Mouse (Mus musculus) hindbrain, postnatal 0 days (tissue): ENCODE measurements around the gene Ankar. TPM values are rescaled to one million over a fixed set of nuclear protein-coding genes. Genes with fewer than 3 reads are reported as not detected.

ENCODE experiments used
- ATAC-seq: fragments of 200-750 bp; cut with Nextera tagmentation; 2 replicates; pipeline ENCODE4 v1.8.0; 2017; ENCODE audit warnings: mild to moderate bottlenecking, moderate TSS enrichment, moderate library complexity
- DNase-seq: peaks from one replicate; pipeline ENCODE4 v3.0.0-alpha.2; 2015; ENCODE audit warnings: low spot score
- H3K27ac ChIP-seq: fragments of 300-500 bp; sonication (generic); 2 replicates; pipeline ENCODE4 v1.5.1; 2014; ENCODE audit warnings: mild to moderate bottlenecking
- H3K27me3 ChIP-seq: fragments of 300-500 bp; sonication (generic); 2 replicates; pipeline ENCODE4 v1.6.1; 2014; ENCODE audit warnings: low read length, mixed read lengths; ENCODE audit not compliant: insufficient read depth
- H3K36me3 ChIP-seq: fragments of 300-500 bp; sonication (generic); 2 replicates; pipeline ENCODE4 v1.6.1; 2014; ENCODE audit warnings: low read length, mixed read lengths; ENCODE audit not compliant: insufficient read depth
- H3K4me1 ChIP-seq: fragments of 300-500 bp; sonication (generic); 2 replicates; pipeline ENCODE4 v1.6.1; 2014; ENCODE audit warnings: antibody characterized with exemption, low read length, mixed read lengths; ENCODE audit not compliant: insufficient read depth
- H3K4me2 ChIP-seq: fragments of 300-500 bp; sonication (generic); 2 replicates; pipeline ENCODE4 v1.6.1; 2014; ENCODE audit warnings: low read depth, mild to moderate bottlenecking, low read length, moderate library complexity, mixed read lengths
- H3K4me3 ChIP-seq: fragments of 300-500 bp; sonication (generic); 2 replicates; pipeline ENCODE4 v1.5.1; 2014; ENCODE audit warnings: low read length
- H3K9ac ChIP-seq: fragments of 300-500 bp; sonication (generic); replicated peaks from 2 replicates; pipeline ENCODE4 v1.6.1; 2014; ENCODE audit warnings: mild to moderate bottlenecking, low read length, moderate library complexity, mixed read lengths
- H3K9me3 ChIP-seq: fragments of 300-500 bp; sonication (generic); 2 replicates; pipeline ENCODE4 v1.6.1; 2016; ENCODE audit warnings: low read length, mixed read lengths
- CTCF ChIP-seq: IDR thresholded peaks from 2 replicates; pipeline ENCODE4 v1.5.1; 2016; ENCODE audit warnings: antibody characterized with exemption, control low read depth, low read depth
- WGBS: fragments of 180-500 bp; shearing (Covaris S2); extraction: QIAGEN DNeasy Blood & Tissue Kit; methylation state at CpG from one replicate; pipeline ENCODE4 v1.1.7; 2014; 5-methylcytosine and 5-hydroxymethylcytosine counted together
- polyA plus RNA-seq: library from polyadenylated mRNA; unstranded; fragments of >200 nt; fragmentation: Nextera tagmentation; extraction: Ambion mirVana; gene quantifications from 2 replicates; pipeline ENCODE4 v1.2.1, GENCODE M21; 2015
- total RNA-seq: library from RNA; depleted of rRNA; stranded (reverse); fragments of >200 nt; gene quantifications from 2 replicates; pipeline ENCODE4 v1.2.3, GENCODE M21; 2014

The Ankar gene
- total and polyA plus RNA-seq, 2 experiments from 2014 or later = not detected

- DNase-seq (no peak), ATAC-seq (no peak)
- Histone ChIP-seq H3K36me3 (no peaks in the 10 kb centered on the region), H3K4me3 (no peak overlapping the region), H3K9me3 (no peaks in the 10 kb centered on the region), H3K27ac (no peak overlapping the region), H3K27me3 (no peaks in the 10 kb centered on the region), H3K9ac (no peak overlapping the region), H3K4me1 (peaks cover 6% of the 10 kb centered on the region; the same call in 1 of the 2 replicates), H3K4me2 (no peak overlapping the region)
- WGBS = 56% methylated on average over 13 of the region's 13 CpGs
- no peak for TF ChIP-seq CTCF
Measured at GRCm38 (mm10) chr1:72736397-72737125, 36.2 kb upstream of the Ankar start.

GRCm38 (mm10) chr1:72733191-72733691 is 32.9 kb upstream of the Ankar start:
- 82% methylated on average over 9 of the region's 9 CpGs for WGBS
- Histone ChIP-seq H3K36me3 (no peaks in the 10 kb centered on the region), H3K4me1 (no peaks in the 10 kb centered on the region)

GRCm38 (mm10) chr1:72730126-72730525 is 29.7 kb upstream of the Ankar start:
- H3K27me3 ChIP-seq = no peaks in the 10 kb centered on the region
- H3K4me1 ChIP-seq = no peaks in the 10 kb centered on the region
- no peak overlapping the region for H3K4me2 ChIP-seq
- no peak overlapping the region for H3K4me3 ChIP-seq
- TF ChIP-seq CTCF = no peak
- DNase-seq = no peak
- H3K36me3 ChIP-seq = no peaks in the 10 kb centered on the region
- H3K9me3 ChIP-seq = no peaks in the 10 kb centered on the region
- ATAC-seq = no peak
- 54% methylated on average over 10 of the region's 10 CpGs for WGBS
- H3K27ac ChIP-seq = no peak overlapping the region
- no peak overlapping the region for H3K9ac ChIP-seq

More at GRCm38 (mm10) chr1:72733191-72733691, 32.9 kb upstream of the Ankar start:
- Histone ChIP-seq H3K9ac (no peak overlapping the region), H3K27ac (no peak overlapping the region), H3K9me3 (no peaks in the 10 kb centered on the region), H3K27me3 (no peaks in the 10 kb centered on the region), H3K4me2 (no peak overlapping the region), H3K4me3 (no peak overlapping the region)
- ATAC-seq (no peak), DNase-seq (no peak)
- TF ChIP-seq CTCF = no peak

- Histone ChIP-seq H3K4me2 (no peak overlapping the region), H3K27ac (no peak overlapping the region), H3K9me3 (no peaks in the 10 kb centered on the region), H3K4me1 (no peaks in the 10 kb centered on the region), H3K27me3 (no peaks in the 10 kb centered on the region), H3K9ac (no peak overlapping the region), H3K4me3 (no peak overlapping the region), H3K36me3 (no peaks in the 10 kb centered on the region)
- no peak for ATAC-seq
- no peak for DNase-seq
- no peak for TF ChIP-seq CTCF
- WGBS = 84% methylated on average over 4 of the region's 4 CpGs
Measured at GRCm38 (mm10) chr1:72728781-72729180, 28.4 kb upstream of the Ankar start.

- H3K4me2 ChIP-seq = no peak overlapping the region
- no peak overlapping the region for H3K27ac ChIP-seq
- H3K4me1 ChIP-seq = no peaks in the 10 kb centered on the region
- no peak for DNase-seq
- no peak for TF ChIP-seq CTCF
- no peaks in the 10 kb centered on the region for H3K27me3 ChIP-seq
- H3K4me3 ChIP-seq = no peak overlapping the region
- 96% methylated on average over 13 of the region's 13 CpGs for WGBS
- H3K9ac ChIP-seq = no peak overlapping the region
- no peaks in the 10 kb centered on the region for H3K36me3 ChIP-seq
- no peak for ATAC-seq
- H3K9me3 ChIP-seq = no peaks in the 10 kb centered on the region
Measured at GRCm38 (mm10) chr1:72725941-72726340, 25.6 kb upstream of the Ankar start.

- H3K27me3 ChIP-seq = no peaks in the 10 kb centered on the region
- H3K4me1 ChIP-seq = 0 out of 2 replicates have a peak, but pooled peaks cover 3% of the 10 kb centered on the region
- no peak overlapping the region for H3K4me2 ChIP-seq
- no peak overlapping the region for H3K27ac ChIP-seq
- ATAC-seq = no peak
- no peaks in the 10 kb centered on the region for H3K9me3 ChIP-seq
- WGBS = 59% methylated on average over 2 of the region's 2 CpGs
- H3K4me3 ChIP-seq = no peak overlapping the region
- H3K9ac ChIP-seq = no peak overlapping the region
- peak; percentile 49 for DNase-seq
- TF ChIP-seq CTCF = no peak
- H3K36me3 ChIP-seq = no peaks in the 10 kb centered on the region
Measured at GRCm38 (mm10) chr1:72724354-72724753, 24.0 kb upstream of the Ankar start.

- 0 out of 2 replicates have a peak, but pooled peaks cover 3% of the 10 kb centered on the region for H3K4me1 ChIP-seq
- 22% methylated on average over 8 of the region's 8 CpGs for WGBS
- no peak overlapping the region for H3K27ac ChIP-seq
- no peaks in the 10 kb centered on the region for H3K9me3 ChIP-seq
- no peak overlapping the region for H3K9ac ChIP-seq
- no peak overlapping the region for H3K4me2 ChIP-seq
- no peak for TF ChIP-seq CTCF
- H3K27me3 ChIP-seq = no peaks in the 10 kb centered on the region
- DNase-seq (no peak), ATAC-seq (no peak)
- no peak overlapping the region for H3K4me3 ChIP-seq
- no peaks in the 10 kb centered on the region for H3K36me3 ChIP-seq
Measured at GRCm38 (mm10) chr1:72722646-72723045, 22.3 kb upstream of the Ankar start.
